Mouse (Mus musculus): ENCODE measurements around the gene H2-Ab1.
A peak's percentile ranks its signal among the peaks of the same experiment; 100 is the strongest.

The H2-Ab1 gene

DNA sequence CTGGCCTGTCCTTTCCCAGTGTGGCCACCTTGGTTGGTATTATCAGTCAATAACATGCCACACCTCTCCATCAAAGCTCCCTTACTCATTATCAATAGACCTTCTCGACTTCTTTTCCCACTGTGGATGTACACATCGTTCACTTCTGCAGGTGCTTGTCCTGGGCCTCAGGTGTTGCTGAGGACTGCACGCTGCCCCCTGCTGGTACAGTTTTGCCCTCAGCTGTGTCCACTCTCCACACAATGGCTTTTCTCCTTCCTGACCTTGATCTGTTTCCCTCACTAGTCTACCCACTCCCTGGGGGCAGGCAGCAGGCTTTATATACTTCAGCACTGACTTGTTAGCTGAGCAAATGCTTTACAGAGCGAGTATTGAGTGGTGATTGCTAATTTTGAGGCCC, 28.4 kb downstream of the H2-Ab1 start:
- no peak for DNase-seq

DNA sequence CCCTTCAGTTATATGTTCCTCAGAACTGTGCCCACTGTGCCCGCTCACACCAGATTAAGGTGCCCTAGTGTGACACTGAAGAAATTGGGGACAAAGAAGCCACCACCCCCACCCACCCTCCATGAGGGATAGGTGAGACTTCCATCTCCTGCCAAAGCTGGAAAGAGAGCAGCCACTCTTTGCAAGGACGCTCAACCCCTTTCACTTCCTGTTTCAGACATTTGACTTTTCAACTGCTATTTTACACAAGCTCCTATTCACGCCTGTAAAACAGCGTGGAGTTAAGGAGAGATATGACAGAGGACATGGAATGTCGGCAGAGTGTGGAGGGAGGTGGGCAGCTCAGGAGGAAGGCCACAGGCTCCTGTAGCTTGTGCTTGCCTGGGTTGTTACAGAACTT, 29.0 kb downstream of the H2-Ab1 start:
- DNase-seq, result no peak

GRCm38 (mm10) chr17:34286999-34287398, 29.5 kb downstream of the H2-Ab1 start:
- DNase-seq, result no peak

- DNase-seq, result peak; percentile 51
Measured at GRCm38 (mm10) chr17:34287648-34288047, 30.2 kb downstream of the H2-Ab1 start, which contains the start of gene H2-Aa. H2-Aa (minus strand) TSS chr17:34287823.

GRCm38 (mm10) chr17:34288131-34288530, 30.6 kb downstream of the H2-Ab1 start:
- no peak for DNase-seq

DNA sequence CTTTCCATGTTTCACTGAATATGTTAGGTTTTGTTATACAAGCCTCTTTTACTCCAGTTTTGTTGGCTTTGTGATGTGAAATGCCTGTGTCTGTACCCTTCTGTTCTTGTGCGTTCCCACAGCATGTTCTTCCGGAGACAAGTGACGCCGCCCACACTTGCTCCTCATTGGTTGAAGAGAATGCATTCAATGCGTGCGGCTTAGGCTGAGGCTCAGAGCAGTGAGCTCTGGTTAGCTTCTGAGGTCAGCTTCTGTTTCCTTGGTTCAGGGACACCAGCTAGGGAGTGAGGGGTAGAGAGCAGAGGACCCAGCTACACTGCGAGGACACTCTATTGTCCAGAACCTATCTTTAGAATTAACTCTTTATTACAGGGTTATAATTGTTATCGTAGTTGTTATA, 34.1 kb downstream of the H2-Ab1 start:
- DNase-seq, result peak; percentile 18

- DNase-seq, result no peak
Measured at GRCm38 (mm10) chr17:34292570-34292969, 35.1 kb downstream of the H2-Ab1 start.

DNA sequence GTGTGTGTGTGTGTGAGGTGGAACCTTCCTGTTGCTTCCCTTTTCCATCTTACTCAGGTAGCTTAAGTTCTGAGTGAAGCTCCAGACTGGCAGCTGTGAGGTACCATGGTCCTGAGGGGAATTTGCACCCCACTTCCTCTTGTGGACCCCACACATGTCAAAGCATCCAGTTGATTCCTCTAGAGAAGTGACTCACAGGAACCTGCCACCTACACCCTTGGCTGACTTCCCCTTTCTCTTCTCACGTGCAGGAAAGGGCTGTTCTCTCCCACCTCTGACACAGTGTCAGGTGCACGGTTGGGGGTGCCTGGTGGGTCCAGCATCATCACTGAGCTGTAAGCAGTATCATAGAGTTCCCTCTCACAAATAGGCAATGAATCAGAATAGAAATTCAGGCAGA, 36.0 kb downstream of the H2-Ab1 start:
- no peak for DNase-seq

DNA sequence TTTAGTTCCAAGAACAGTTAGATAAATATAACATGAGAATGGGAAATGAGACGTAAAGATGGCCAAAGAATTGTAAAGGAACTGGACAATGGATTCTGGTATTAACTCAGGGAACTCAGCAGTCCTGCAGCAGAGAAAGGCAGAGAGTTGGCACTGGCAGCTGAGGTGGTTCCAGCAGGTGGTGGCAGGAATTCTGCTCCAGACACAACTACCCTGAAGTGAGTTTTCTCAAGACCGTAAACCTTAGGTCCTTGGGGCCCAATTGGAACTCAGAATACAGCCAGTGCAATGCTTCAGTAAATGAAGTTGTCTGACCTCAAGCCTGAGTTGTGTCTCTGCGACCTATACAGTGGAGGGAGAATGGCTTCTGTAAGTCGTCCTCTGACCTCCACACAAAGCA, 36.8 kb downstream of the H2-Ab1 start:
- DNase-seq, result no peak

DNA sequence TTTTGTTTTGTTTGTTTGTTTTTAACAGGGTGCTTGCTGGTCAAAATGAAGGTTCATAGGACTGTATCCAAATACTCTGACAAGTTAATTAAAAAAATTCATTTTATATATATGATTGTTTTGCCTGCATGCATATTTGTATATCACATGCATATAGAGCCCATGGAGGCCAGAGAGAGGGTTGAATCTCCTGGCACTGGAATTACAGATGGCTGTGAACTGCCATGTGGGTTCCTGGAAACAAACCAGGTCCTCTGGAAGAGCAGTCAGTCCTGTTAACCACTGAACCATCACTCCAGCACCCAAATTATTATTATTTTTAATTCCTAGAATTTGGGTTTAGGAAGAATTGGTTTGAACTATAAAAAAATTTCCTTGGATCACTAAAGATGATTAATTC, 37.8 kb downstream of the H2-Ab1 start:
- DNase-seq, result no peak

- DNase-seq, result no peak
Measured at GRCm38 (mm10) chr17:34295891-34296794, 38.7 kb downstream of the H2-Ab1 start.

DNA sequence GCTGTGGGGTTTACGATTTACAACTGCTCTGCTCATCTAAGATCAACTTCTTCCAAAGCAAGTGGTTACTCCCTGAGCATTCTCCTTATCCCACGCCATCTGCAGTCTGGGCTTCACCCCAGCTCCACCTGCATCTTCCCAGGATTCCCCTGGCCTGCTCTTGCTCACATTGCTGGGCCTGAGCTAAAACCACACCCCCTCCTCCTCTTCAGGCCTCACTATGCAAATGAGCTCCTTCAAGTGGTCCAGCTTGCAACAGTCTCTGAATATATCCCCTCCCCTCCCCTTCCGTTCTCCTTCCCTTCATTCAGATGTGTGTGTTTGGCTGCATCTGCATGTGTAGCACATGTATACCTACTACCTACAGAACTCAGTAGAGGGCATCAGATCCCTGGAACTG, 41.9 kb downstream of the H2-Ab1 start:
- no peak for DNase-seq

DNA sequence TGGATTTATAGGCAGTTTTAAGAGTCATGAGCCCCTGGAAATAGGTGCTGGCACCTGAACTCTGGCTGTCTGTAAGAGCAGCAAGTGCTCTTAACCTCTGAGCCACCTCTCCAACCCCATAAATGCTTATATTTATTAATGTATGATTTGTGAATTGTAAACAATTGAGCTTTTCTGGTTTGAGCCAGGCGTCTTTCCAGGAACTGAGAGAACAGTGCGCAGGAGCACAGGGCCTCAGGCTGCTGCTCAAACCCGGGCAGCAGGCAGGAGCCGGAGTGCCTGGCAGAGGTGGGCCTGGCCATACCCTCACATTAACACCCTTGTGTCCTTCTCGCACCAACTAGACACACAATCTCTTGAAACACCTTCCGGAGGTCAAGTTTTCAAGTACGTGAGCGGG, 42.6 kb downstream of the H2-Ab1 start:
- DNase-seq, result no peak

- no peak for DNase-seq
Measured at GRCm38 (mm10) chr17:34300691-34301566, 43.4 kb downstream of the H2-Ab1 start.

- DNase-seq, result no peak
Measured at GRCm38 (mm10) chr17:34301670-34302190, 44.2 kb downstream of the H2-Ab1 start.

DNA sequence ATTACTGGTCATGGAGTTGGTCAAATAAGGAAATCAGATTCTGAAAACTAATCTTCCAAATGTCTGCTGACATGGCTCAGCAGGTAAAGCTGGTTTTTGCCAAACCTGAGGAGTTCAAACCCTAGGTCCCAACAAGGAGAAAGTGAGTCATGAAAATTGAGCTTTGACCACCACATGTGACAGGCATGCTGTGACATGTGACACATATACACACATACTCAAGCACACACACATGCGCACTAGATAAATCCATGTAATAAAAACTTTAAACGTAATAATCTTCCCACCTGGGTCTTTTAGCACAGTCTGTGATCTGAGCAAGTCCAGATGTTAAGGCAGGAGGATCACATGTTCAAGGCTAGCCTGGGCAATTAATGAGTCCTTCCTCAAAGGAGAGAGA, 46.3 kb downstream of the H2-Ab1 start:
- no peak for DNase-seq

DNA sequence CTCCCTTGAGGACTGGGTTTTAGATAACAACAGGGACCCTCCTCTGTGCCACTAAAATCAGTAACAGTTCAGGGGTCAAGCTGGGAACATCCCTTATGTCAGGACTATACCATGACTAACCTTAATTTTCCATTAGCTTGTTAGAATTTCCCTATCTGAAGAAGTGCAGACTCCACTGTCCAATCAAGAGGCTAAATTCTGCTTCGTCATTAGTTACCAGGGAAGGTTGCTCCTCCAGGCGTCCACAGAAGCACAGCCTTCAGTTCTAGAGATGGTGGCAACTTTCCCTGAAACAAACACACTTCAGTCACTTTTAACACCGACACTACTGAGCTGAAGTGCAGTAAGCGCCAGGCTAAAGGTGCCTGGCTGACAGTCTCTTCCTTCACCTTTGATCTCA, 47.3 kb downstream of the H2-Ab1 start:
- peak; percentile 27 for DNase-seq

DNA sequence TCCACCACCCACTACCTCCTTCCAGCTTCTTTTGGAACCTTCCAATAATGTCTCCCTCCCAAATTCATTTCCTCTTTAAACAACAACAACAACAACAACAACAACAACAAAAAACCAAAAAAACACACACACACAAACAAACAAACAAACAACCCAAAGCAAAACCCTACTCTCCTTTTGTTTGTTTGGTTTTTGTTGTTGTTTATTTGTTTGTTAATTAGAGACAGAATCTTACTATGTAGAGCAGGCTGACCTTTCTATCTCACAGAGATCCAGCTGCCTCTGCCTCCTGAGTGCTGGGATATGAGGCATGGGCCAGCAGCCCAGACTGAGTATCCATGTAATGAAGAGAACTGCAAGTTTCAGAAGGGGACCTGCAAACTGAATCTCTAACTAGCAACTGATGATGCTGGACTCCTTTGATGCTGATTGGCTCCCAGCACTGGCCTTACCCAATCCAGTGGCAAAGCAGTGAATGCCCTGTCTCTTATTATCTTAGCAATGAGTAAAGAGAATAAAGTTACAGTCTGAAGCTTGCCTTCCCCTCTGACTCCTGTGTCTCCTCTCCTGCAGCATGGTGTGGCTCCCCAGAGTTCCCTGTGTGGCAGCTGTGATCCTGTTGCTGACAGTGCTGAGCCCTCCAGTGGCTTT, 48.0 kb downstream of the H2-Ab1 start, which contains the start of gene H2-Eb1:
TSS of gene H2-Eb1 (plus strand) at position 488 of the 651 bp plus-strand sequence.
- peak; percentile 63 for DNase-seq

GRCm38 (mm10) chr17:34306407-34306806, 48.9 kb downstream of the H2-Ab1 start:
- no peak for DNase-seq

GRCm38 (mm10) chr17:34307216-34307615, 49.7 kb downstream of the H2-Ab1 start:
- no peak for DNase-seq

- no peak for DNase-seq
Measured at GRCm38 (mm10) chr17:34308161-34308560, 50.7 kb downstream of the H2-Ab1 start.

GRCm38 (mm10) chr17:34309225-34309624, 51.7 kb downstream of the H2-Ab1 start:
- DNase-seq, result no peak
